Comparison of ENCODE assay signal across 21 mouse cellular contexts in the genomic region with DNA sequence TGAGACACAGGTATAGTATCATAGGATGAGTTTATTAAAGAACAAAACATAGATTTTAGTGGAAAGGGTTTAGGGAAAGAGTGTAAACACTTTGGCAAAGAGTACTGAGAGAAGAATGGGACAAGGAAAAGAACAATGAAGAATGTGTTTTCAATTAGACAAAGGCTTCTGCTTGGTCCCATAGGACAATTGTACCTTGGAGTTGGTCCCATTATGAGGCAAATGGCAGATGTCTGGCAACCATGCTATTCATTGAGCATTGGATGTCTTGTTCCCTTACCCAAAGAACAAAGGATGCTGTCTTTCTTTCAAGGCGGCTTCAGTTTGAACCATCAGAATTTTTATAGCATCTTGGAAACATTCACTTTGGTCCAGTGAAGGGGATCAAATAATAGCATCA. TPM values are rescaled to one million over a fixed set of nuclear protein-coding genes. Genes with fewer than 3 reads are reported as not detected.
A peak's percentile ranks its signal among the peaks of the same experiment; 100 is the strongest.
DNase-seq lines count a peak whose midpoint lies in the region; ATAC-seq lines count a peak whose summit lies in the region.
"Had no signal": no experiment of that assay in that cellular context is flagged by ENCODE, and none has a peak within 500 bp of the region (broad histone marks: within the 10 kb centered on the region; RNA-seq: fewer than 3 reads in every experiment).

No protein-coding gene starts in this region.

- intact Hi-C loops in heart, postnatal 10 days (cut with DNase I) = no loop called here

- no peak for DNase-seq in frontal cortex, postnatal 25 days (ENCODE audit: low spot score in 2 of 2)
- peak; percentile 1 for DNase-seq in layer of hippocampus, adult 9-10 months (ENCODE audit: low spot score)
- DNase-seq in layer of hippocampus, postnatal 14 days (ENCODE audit: low spot score in 2 of 2) = no peak
- peak; percentile 9 for DNase-seq in ES-CJ7 (ENCODE audit: low read depth, low spot score)
- peak; percentile 85 for DNase-seq in brain, adult 2 months (ENCODE audit: low read depth, low spot score)
- DNase-seq in heart, postnatal 10 days = no peak
- DNase-seq: adrenal gland, adult 8-10 months; cerebellum, adult 11 months; forebrain, postnatal 0 days; heart, adult 11 months; heart, postnatal 36 days; kidney, adult 2 months; left cerebral cortex, postnatal 4 days; liver, postnatal 0 days; lung, postnatal 36 days; right cerebral cortex, postnatal 4 days had no signal

- ATAC-seq in frontal cortex, adult (ENCODE audit: low TSS enrichment) = peak; percentile 87
- ATAC-seq: forebrain, postnatal 0 days; hindbrain, postnatal 0 days; intestine, embryonic 15.5 days; liver, embryonic 12.5 days; liver, postnatal 0 days; midbrain, embryonic 16.5 days had no signal

RNA-seq across cellular contexts. Expression of a gene that starts 55.8 kb away (rescaled TPM):
- 1 to 10 TPM; 1.6 to 2.7 TPM for total RNA-seq in layer of hippocampus, postnatal 14 days (2021)
- total RNA-seq in heart, postnatal 10 days (2021) = under 1 TPM; 0.15 to 0.26 TPM

Comparison
In these comparisons a context has a peak if more than half of its experiments do, and no peak if none do; other contexts are left out.
1. DNase-seq: peak in layer of hippocampus, adult 9-10 months (single experiment), ES-CJ7 (single experiment) and brain, adult 2 months (single experiment); none in frontal cortex, postnatal 25 days (0 of 2), layer of hippocampus, postnatal 14 days (0 of 2) and heart, postnatal 10 days (0 of 2).